8 mouse cellular contexts compared by ENCODE assay signal in genomic region chr9:119093419-119094295, GRCm38 (mm10). TPM values are rescaled to one million over a fixed set of nuclear protein-coding genes. Genes with fewer than 3 reads are reported as not detected.
DNase-seq lines count a peak whose midpoint lies in the region; ATAC-seq lines count a peak whose summit lies in the region.

TSS of gene Plcd1 (minus strand) at chr9:119093502.

- H3K27ac ChIP-seq in intestine, embryonic 14.5 days (ENCODE audit: low read depth) = peak within 1 kb of the TSS; percentile 62; the same call in 1 of the 2 replicates

- H3K9ac ChIP-seq in intestine, embryonic 14.5 days (ENCODE audit: low read length) = peak within 1 kb of the TSS; percentile 60

- peak; percentile 93 for DNase-seq in adrenal gland, adult 2 months
- peak; percentile 90 for DNase-seq in embryo, embryonic 11 days
- DNase-seq in gastrocnemius, postnatal 36 days = peak; percentile 94 to 96
- DNase-seq in intestine, embryonic 14.5 days (ENCODE audit: low spot score) = peak; percentile 82
- DNase-seq in left cerebral cortex, postnatal 10 days (ENCODE audit: extremely low spot score in 1 of 2, low spot score in 2 of 2) = peak; percentile 84 to 95
- DNase-seq in right cerebral cortex, postnatal 4 days = peak; percentile 83

- intact Hi-C loops in gastrocnemius, postnatal 36 days (cut with DNase I) = no loop called here
- intact Hi-C loops in left cerebral cortex, postnatal 10 days (cut with DNase I) = no loop called here

- WGBS in intestine, embryonic 14.5 days = 12% methylated on average over 45 of the region's 45 CpGs

- no peaks in the 10 kb centered on the region for H3K9me3 ChIP-seq in intestine, embryonic 14.5 days (ENCODE audit: control insufficient read depth, low read length)

- peak within 1 kb of the TSS; percentile 64 for H3K4me3 ChIP-seq in intestine, embryonic 14.5 days (ENCODE audit: low read depth, low read length)

- peaks cover 5% of the 10 kb centered on the region for H3K4me1 ChIP-seq in intestine, embryonic 14.5 days (replicated peaks; ENCODE audit: control insufficient read depth, insufficient read depth, low read length)

- H3K36me3 ChIP-seq in intestine, embryonic 14.5 days (ENCODE audit: control insufficient read depth, insufficient read depth, low read length) = no peaks in the 10 kb centered on the region

- H3K4me2 ChIP-seq in intestine, embryonic 14.5 days (ENCODE audit: low read length) = peak within 1 kb of the TSS; percentile 63

- ATAC-seq in intestine, embryonic 14.5 days (replicated peaks; ENCODE audit: low FRiP score, low TSS enrichment, low read depth) = peak; percentile 74
- ATAC-seq in megakaryocyte, adult 5-6 weeks (ENCODE audit: poor library complexity, severe bottlenecking) = peak; percentile 69
- no peak for ATAC-seq in inflammation-experienced regulatory T-cells, adult 6 months

- H3K27me3 ChIP-seq in intestine, embryonic 14.5 days (replicated peaks; ENCODE audit: control insufficient read depth, insufficient read depth, low read length) = no peaks in the 10 kb centered on the region

RNA-seq across cellular contexts. Expression of gene Plcd1, which starts in this region (rescaled TPM):
- 10 to 100 TPM in 1 of 2 experiments, 1 to 10 TPM in 1; 4.8 to 20.7 TPM for total RNA-seq in adrenal gland, adult 2 months (2021)
- 16.6 and 17.5 TPM in 2 replicates for polyA plus RNA-seq in adrenal gland, adult 2 months (2012; rRNA removed)
- 1 to 10 TPM; 8.2 to 9.0 TPM for total RNA-seq in gastrocnemius, postnatal 36 days (2021)
- 22.1 and 30.3 TPM in 2 replicates for polyA plus RNA-seq in intestine, embryonic 14.5 days (2014; fragmentation: Nextera tagmentation; extraction: Ambion mirVana)
- 10 to 100 TPM; 10.1 to 11.9 TPM for total RNA-seq in left cerebral cortex, postnatal 10 days (2021)
- 0.16 and 0.87 TPM in 2 replicates for total RNA-seq in megakaryocyte, adult 5-6 weeks (2015)
- total RNA-seq in megakaryocyte, adult 5-6 weeks (2017) = 0.26 and 0.53 TPM in 2 replicates
- polyA plus RNA-seq in inflammation-experienced regulatory T-cells, adult 6 months (2017; shearing (Covaris generic)) = 1 to 10 TPM in 2 of 3 experiments, under 1 TPM in 1; 0.34 to 1.9 (median 1.8) TPM

Comparison
In these comparisons a context has a peak if more than half of its experiments do, and no peak if none do; other contexts are left out.
1. Peak in ATAC-seq in megakaryocyte, adult 5-6 weeks; RNA of the gene not detected or under 1 TPM.